Mouse (Mus musculus): ENCODE results near the gene Lrat. TPM values are rescaled to one million over a fixed set of nuclear protein-coding genes. Genes with fewer than 3 reads are reported as not detected.

Gene Lrat
- polyA plus RNA-seq (2012; rRNA removed), result 2.9 and 4.4 TPM in 2 replicates

DNA sequence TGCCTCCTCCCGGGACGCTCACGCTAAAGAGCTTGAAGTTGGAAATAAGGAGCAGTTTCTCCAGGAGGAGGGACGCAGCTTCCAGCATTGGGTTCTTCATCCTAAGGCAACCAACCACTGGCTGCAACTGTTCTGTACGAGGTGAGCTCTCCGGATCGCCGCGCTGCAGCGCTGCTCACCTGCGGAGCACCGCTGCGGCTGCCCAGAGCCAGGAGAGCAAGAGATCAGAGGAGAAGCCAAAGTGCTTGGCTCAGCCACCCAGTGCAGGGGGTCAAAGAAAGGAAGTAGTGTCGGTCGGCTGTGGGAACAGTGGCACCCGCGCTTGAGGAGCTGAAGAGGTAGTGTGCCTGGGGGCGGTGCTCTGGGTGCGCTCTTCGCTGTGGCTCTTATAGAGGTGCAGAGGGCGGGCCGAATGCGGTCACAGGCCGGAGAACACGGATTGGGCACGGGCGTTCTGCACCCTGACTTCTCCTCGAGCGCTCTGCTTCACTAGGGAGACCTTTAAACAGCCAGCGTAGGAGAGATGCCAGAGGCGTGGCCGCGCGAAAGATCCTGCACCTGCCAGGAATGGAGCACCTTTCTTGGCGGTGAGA lies at the start of gene Lrat:
Gene Lrat, minus strand, starts transcription at position 361 of the 593 bp plus-strand sequence.
- Histone ChIP-seq H3K4me1 (ENCODE audit: control insufficient read depth, insufficient read depth, insufficient read length, low read length) (peaks cover 4% of the 10 kb centered on the region; the same call in 1 of the 2 replicates), H3K27ac (ENCODE audit: insufficient read depth, low read depth, low read length) (peak within 1 kb of the TSS; percentile 76), H3K4me3 (ENCODE audit: low read depth, low read length) (peak within 1 kb of the TSS; percentile 83), H3K36me3 (ENCODE audit: control insufficient read depth, insufficient read depth, low read length) (peaks cover 1% of the 10 kb centered on the region; the same call in 1 of the 2 replicates), H3K27me3 (ENCODE audit: control insufficient read depth, insufficient read depth, low read length) (no peaks in the 10 kb centered on the region)
- TF ChIP-seq CTCF (IDR thresholded peaks at IDR 0.05; ENCODE audit: extremely low read depth, insufficient read length, insufficient replicate concordance, low read depth, low read length), result no peak
- peak; percentile 57 for TF ChIP-seq POLR2A (IDR thresholded peaks at IDR 0.05; ENCODE audit: low read depth, low read length)
- 1% methylated on average over 35 of the region's 35 CpGs for WGBS

DNA sequence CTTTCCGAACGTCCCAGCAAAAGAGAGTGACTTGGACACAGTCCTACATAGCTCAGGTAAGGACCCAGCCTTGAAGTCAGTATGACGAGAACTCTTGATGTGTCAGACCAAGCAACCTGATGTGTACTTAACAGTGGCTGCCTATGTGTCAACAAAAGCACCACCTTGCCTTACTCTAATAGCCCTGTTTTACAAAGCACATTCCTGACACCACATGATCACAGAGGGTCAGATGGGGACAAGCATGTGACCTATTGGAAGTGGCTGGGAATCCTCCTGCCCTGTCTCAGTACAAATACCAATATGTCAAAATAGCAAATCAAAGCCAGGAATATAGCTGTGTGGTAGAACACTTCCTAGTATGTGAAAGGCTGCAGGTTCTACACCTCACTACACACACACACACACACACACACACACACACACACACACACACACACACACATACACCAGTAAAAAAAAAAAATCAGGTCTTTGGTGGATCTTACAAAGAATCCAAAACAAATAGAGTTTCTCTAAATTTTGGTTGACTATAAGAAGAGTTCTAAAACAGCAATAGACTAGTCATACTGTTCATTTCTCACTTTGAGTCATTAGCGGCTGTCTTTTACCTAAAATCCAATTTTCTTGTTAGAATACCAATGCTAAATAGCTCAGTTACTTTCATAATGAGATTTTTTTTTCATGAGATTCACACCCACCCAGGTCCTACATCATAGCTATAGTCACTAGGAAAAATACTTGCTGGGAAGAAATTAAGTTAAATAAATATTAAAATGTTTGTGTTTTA lies 48.6 kb upstream of the Lrat start:
- Histone ChIP-seq H3K4me1 (ENCODE audit: control insufficient read depth, insufficient read depth, insufficient read length, low read length) (peaks cover 7% of the 10 kb centered on the region; the same call in 1 of the 2 replicates), H3K27me3 (ENCODE audit: control insufficient read depth, insufficient read depth, low read length) (no peaks in the 10 kb centered on the region), H3K4me3 (ENCODE audit: low read depth, low read length) (no peak overlapping the region), H3K27ac (ENCODE audit: insufficient read depth, low read depth, low read length) (no peak overlapping the region), H3K36me3 (ENCODE audit: control insufficient read depth, insufficient read depth, low read length) (no peaks in the 10 kb centered on the region)
- TF ChIP-seq POLR2A (IDR thresholded peaks at IDR 0.05; ENCODE audit: low read depth, low read length) (no peak), CTCF (IDR thresholded peaks at IDR 0.05; ENCODE audit: extremely low read depth, insufficient read length, insufficient replicate concordance, low read depth, low read length) (no peak)
- 73% methylated on average over 4 of the region's 4 CpGs for WGBS

DNA sequence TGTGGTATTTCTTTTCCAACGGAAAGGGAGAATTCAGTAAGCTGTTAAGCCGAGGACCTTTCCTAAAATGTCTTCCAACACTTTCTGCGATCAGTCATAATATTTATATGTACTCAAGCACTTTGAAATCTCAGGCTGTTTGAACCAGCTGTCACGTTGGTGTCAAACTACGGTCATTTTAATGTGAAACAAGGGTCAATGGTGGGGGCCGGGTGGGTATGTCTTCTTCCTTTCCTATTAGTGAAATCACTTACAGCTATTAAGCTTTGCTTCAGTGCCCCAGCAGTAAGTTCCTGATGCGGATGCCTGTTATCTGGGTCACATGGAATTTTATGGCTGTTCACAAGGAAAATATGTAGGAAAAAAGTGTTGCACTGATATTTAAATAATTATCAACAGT lies 46.9 kb upstream of the Lrat start:
- WGBS, result 35% methylated on average over 7 of the region's 7 CpGs
- Histone ChIP-seq H3K36me3 (ENCODE audit: control insufficient read depth, insufficient read depth, low read length) (no peaks in the 10 kb centered on the region), H3K27ac (ENCODE audit: insufficient read depth, low read depth, low read length) (no peak overlapping the region), H3K4me3 (ENCODE audit: low read depth, low read length) (no peak overlapping the region), H3K27me3 (ENCODE audit: control insufficient read depth, insufficient read depth, low read length) (no peaks in the 10 kb centered on the region), H3K4me1 (ENCODE audit: control insufficient read depth, insufficient read depth, insufficient read length, low read length) (peaks cover 12% of the 10 kb centered on the region; the same call in 1 of the 2 replicates)
- TF ChIP-seq POLR2A (IDR thresholded peaks at IDR 0.05; ENCODE audit: low read depth, low read length) (no peak), CTCF (IDR thresholded peaks at IDR 0.05; ENCODE audit: extremely low read depth, insufficient read length, insufficient replicate concordance, low read depth, low read length) (no peak)

DNA sequence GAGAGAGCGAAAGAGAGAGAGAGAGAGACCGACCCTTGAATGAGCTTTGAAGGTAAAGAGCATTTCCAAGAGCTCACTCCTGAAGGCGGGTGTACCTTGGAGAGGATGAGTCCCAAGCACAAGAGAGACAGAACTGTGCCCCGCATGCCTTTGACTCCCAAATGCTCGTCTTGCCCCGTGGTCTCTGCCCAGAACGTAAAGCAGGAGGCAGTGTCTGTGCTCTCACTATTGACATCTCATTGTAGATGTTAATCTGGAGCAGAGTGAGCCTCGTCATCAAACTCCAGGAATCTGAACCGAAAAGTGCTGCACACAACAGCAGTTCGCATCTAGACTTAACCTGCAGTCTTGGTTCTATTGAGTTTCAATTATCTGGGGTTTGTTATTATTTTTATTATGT lies 46.4 kb upstream of the Lrat start:
- no peak overlapping the region for H3K4me3 ChIP-seq (ENCODE audit: low read depth, low read length)
- H3K27ac ChIP-seq (ENCODE audit: insufficient read depth, low read depth, low read length), result peak overlapping the region; percentile 80
- 59% methylated on average over 10 of the region's 10 CpGs for WGBS
- TF ChIP-seq POLR2A (IDR thresholded peaks at IDR 0.05; ENCODE audit: low read depth, low read length) (no peak), CTCF (IDR thresholded peaks at IDR 0.05; ENCODE audit: extremely low read depth, insufficient read length, insufficient replicate concordance, low read depth, low read length) (no peak)
- H3K27me3 ChIP-seq (ENCODE audit: control insufficient read depth, insufficient read depth, low read length), result no peaks in the 10 kb centered on the region
- no peaks in the 10 kb centered on the region for H3K36me3 ChIP-seq (ENCODE audit: control insufficient read depth, insufficient read depth, low read length)
- peaks cover 16% of the 10 kb centered on the region; the same call in 1 of the 2 replicates for H3K4me1 ChIP-seq (ENCODE audit: control insufficient read depth, insufficient read depth, insufficient read length, low read length)

DNA sequence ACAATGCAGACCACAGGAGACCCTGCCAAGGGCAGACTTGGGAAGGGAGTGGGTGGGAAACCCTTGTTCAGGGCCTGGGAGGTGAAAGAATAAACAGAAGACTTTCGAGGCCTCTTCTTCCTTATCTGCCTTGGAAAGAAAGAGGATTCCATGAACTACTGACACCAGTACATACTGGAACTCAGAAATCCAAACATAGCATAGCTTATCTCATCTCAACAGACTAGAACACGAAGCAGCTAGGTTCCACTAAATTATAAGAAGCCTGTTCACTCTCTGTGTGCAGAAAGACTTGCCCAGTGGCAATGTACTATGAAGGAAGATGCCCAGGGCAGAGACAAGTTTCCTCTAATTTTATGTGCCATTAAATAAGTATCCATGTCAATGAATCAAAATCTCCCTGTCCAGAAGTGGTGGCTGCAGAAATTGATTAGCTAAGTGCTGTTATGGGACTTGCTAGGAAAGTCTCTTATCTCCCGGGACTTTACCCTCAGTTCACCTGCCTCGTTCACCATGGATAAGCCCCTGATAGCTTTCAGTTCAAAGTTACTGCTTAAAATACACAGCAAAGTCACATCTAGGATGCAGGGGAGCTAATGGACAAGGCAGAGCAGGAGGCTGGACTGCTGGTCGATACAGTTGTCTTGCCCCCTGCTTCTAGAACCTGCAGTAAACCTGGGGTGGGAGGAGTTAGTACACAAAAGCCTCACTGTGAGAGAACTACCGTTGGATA lies 42.8 kb upstream of the Lrat start:
- H3K27ac ChIP-seq (ENCODE audit: insufficient read depth, low read depth, low read length), result peak overlapping the region; percentile 46
- no peaks in the 10 kb centered on the region for H3K36me3 ChIP-seq (ENCODE audit: control insufficient read depth, insufficient read depth, low read length)
- TF ChIP-seq POLR2A (IDR thresholded peaks at IDR 0.05; ENCODE audit: low read depth, low read length), result no peak
- no peak for TF ChIP-seq CTCF (IDR thresholded peaks at IDR 0.05; ENCODE audit: extremely low read depth, insufficient read length, insufficient replicate concordance, low read depth, low read length)
- 16% methylated on average over 6 of the region's 6 CpGs for WGBS
- H3K27me3 ChIP-seq (ENCODE audit: control insufficient read depth, insufficient read depth, low read length), result no peaks in the 10 kb centered on the region
- H3K4me3 ChIP-seq (ENCODE audit: low read depth, low read length), result no peak overlapping the region
- peaks cover 16% of the 10 kb centered on the region; the same call in 1 of the 2 replicates for H3K4me1 ChIP-seq (ENCODE audit: control insufficient read depth, insufficient read depth, insufficient read length, low read length)

DNA sequence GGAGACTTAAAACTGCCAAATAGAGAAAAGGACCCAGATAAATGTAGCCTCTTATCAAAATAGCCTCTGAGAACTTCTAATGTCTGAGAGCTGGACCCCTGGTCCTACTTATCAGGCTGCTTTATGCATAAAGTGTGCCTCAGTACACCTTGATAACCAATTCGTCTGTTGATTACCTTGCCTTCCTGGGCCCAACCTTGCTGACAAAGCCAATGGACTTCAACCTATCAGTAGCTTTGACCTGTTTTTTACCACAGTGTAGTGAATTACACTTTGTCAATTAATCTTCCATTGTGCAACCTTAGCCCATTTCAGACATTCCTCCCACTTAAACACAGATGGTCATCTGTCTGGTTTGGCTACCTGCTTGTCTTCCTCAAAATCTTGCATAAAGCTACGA lies 24.1 kb upstream of the Lrat start:
- no peaks in the 10 kb centered on the region for H3K27me3 ChIP-seq (ENCODE audit: control insufficient read depth, insufficient read depth, low read length)
- 54% methylated on average over 2 of the region's 2 CpGs for WGBS
- 0 out of 2 replicates have a peak overlapping the region, but pooled peaks have one; percentile 11 for H3K27ac ChIP-seq (ENCODE audit: insufficient read depth, low read depth, low read length)
- no peak for TF ChIP-seq CTCF (IDR thresholded peaks at IDR 0.05; ENCODE audit: extremely low read depth, insufficient read length, insufficient replicate concordance, low read depth, low read length)
- TF ChIP-seq POLR2A (IDR thresholded peaks at IDR 0.05; ENCODE audit: low read depth, low read length), result no peak
- H3K36me3 ChIP-seq (ENCODE audit: control insufficient read depth, insufficient read depth, low read length), result no peaks in the 10 kb centered on the region
- peaks cover 2% of the 10 kb centered on the region; the same call in 1 of the 2 replicates for H3K4me1 ChIP-seq (ENCODE audit: control insufficient read depth, insufficient read depth, insufficient read length, low read length)
- no peak overlapping the region for H3K4me3 ChIP-seq (ENCODE audit: low read depth, low read length)
